Mouse (Mus musculus): ENCODE measurements around the gene Hdc. TPM values are rescaled to one million over a fixed set of nuclear protein-coding genes. Genes with fewer than 3 reads are reported as not detected.

Hdc gene
- polyA plus RNA-seq, 1 experiment from 2014 or later = 7.4 TPM

- ATAC-seq (ENCODE audit: low read depth) = no peak
- no peaks in the 10 kb centered on the region for H3K9me3 ChIP-seq (replicated peaks)
- H3K4me2 ChIP-seq = no peak overlapping the region
- H3K4me1 ChIP-seq (replicated peaks) = peaks cover 26% of the 10 kb centered on the region
- DNase-seq = no peak
- WGBS (ENCODE audit: insufficient replicate concordance) = 13% methylated on average over 3 of the region's 3 CpGs
- no peak overlapping the region for H3K4me3 ChIP-seq (replicated peaks)
- no peak overlapping the region for H3K27ac ChIP-seq
- 0 out of 2 replicates have a peak, but pooled peaks cover 3% of the 10 kb centered on the region for H3K27me3 ChIP-seq
- H3K9ac ChIP-seq = no peak overlapping the region
- H3K36me3 ChIP-seq = no peaks in the 10 kb centered on the region
Observed at GRCm38 (mm10) chr2:126599005-126599404, 20.1 kb downstream of the Hdc start.

GRCm38 (mm10) chr2:126598359-126598758, 20.7 kb downstream of the Hdc start:
- Histone ChIP-seq H3K36me3 (no peaks in the 10 kb centered on the region), H3K4me1 (replicated peaks) (peaks cover 27% of the 10 kb centered on the region), H3K4me3 (replicated peaks) (no peak overlapping the region), H3K27me3 (0 out of 2 replicates have a peak, but pooled peaks cover 3% of the 10 kb centered on the region), H3K9ac (no peak overlapping the region), H3K4me2 (no peak overlapping the region), H3K9me3 (replicated peaks) (no peaks in the 10 kb centered on the region), H3K27ac (no peak overlapping the region)
- WGBS (ENCODE audit: insufficient replicate concordance) = 70% methylated on average over 2 of the region's 2 CpGs
- DNase-seq (no peak), ATAC-seq (ENCODE audit: low read depth) (no peak)

DNA sequence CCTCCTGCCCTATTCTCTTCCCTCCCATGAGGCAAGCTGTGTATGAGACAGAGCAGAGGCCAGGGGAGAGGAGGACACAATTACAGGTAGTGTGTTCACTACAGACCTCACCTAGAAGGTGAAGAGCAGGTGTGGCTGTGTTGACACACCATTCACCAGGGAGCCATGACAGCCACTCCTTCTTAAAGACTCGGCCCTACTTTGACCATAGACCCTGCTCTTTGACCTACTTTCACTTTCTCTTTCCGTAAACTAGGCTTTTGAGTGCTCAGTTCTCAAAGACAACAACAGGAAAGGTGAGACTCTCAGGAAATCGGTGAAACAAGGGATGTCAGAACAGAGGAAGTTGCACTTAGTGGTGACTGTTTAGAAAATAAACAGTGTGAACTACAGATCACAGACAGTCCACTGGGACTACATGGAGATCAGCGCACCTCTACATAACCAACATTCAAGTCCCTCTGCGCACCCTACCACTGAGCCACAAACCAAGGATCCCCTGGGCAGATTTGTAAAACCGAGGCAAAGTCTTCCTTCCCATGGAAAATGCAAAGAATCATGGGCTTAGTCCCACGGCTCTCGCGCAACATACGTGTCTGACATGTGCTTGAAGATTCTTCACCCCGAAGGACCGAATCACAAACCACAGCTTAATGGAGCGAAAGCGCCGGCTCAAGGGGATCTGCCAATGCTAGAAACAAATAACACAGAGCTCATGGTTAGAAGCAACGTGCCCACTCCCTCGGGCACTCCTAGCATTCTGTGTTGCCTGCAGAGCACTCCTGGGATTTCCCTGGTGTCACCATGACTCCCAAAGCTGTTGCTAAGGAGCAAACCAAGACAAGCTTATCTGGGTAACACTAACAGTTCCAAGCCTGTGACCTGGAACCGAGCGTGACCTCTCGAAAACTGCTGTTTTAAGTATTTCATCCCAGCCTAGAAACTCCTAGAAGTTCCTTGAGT, 21.5 kb downstream of the Hdc start:
- Histone ChIP-seq H3K27me3 (0 out of 2 replicates have a peak, but pooled peaks cover 3% of the 10 kb centered on the region), H3K4me1 (replicated peaks) (peaks cover 26% of the 10 kb centered on the region), H3K9ac (no peak overlapping the region), H3K36me3 (no peaks in the 10 kb centered on the region), H3K4me2 (peak overlapping the region; percentile 38), H3K9me3 (replicated peaks) (no peaks in the 10 kb centered on the region), H3K4me3 (replicated peaks) (no peak overlapping the region; the same call in 1 of the 2 replicates), H3K27ac (no peak overlapping the region)
- WGBS (ENCODE audit: insufficient replicate concordance) = 68% methylated on average over 20 of the region's 20 CpGs
- 0 out of 2 replicates have a peak, but pooled peaks have one; percentile 30 for ATAC-seq (ENCODE audit: low read depth)
- no peak for DNase-seq

DNA sequence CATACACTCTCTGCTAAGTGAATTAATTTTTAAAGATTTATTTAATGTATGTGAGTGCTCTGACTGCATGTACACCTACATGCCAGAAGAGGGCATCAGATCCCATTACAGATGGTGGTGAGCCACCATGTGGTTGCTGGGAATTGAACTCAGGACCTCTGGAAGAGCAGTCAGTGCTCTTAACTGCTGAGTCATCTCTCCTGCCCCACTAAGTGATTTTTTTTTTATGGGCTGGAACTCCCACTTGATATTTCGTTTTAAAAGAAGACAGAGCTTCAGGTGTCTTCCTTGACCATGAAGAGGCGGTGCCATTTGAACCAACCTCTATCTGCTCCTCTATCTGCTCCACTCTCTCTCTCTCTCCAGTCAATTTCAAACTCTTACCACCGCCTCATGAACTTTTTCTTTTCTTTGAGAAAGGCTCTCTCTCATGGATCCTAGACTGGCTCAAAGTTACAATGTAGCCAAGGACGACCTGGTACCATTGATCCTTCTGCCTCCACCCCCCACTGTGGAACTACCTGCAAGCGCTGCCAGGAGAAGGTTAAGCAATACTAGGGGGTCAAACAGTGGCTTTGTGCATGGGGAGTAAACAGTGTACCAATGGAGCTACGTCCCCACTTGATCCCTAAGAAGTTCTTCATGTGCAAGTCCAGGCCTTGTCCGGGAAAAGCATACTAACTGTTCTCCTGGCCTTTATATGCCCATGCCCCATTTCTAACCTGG, 22.6 kb downstream of the Hdc start:
- Histone ChIP-seq H3K4me2 (no peak overlapping the region), H3K9me3 (replicated peaks) (no peaks in the 10 kb centered on the region), H3K27me3 (0 out of 2 replicates have a peak, but pooled peaks cover 3% of the 10 kb centered on the region), H3K4me1 (replicated peaks) (peaks cover 22% of the 10 kb centered on the region), H3K27ac (no peak overlapping the region), H3K4me3 (replicated peaks) (no peak overlapping the region), H3K9ac (no peak overlapping the region), H3K36me3 (no peaks in the 10 kb centered on the region)
- ATAC-seq (ENCODE audit: low read depth) (no peak), DNase-seq (no peak)
- 78% methylated on average over 7 of the region's 7 CpGs for WGBS (ENCODE audit: insufficient replicate concordance)

- H3K27ac ChIP-seq = no peak overlapping the region
- peak overlapping the region; percentile 38 for H3K4me3 ChIP-seq (replicated peaks)
- H3K4me1 ChIP-seq (replicated peaks) = peaks cover 19% of the 10 kb centered on the region
- H3K27me3 ChIP-seq = no peaks in the 10 kb centered on the region
- H3K9ac ChIP-seq = peak overlapping the region; percentile 0; the same call in 1 of the 2 replicates
- no peaks in the 10 kb centered on the region for H3K36me3 ChIP-seq
- no peaks in the 10 kb centered on the region for H3K9me3 ChIP-seq (replicated peaks)
- H3K4me2 ChIP-seq = peak overlapping the region; percentile 59
- 32% methylated on average over 26 of the region's 26 CpGs for WGBS (ENCODE audit: insufficient replicate concordance)
- DNase-seq = peak; percentile 35
- ATAC-seq (ENCODE audit: low read depth) = peak; percentile 31; the same call in 1 of the 2 replicates
Observed at GRCm38 (mm10) chr2:126593831-126594610, 25.1 kb downstream of the Hdc start.

- Histone ChIP-seq H3K9ac (no peak overlapping the region), H3K4me2 (no peak overlapping the region), H3K27ac (no peak overlapping the region), H3K4me3 (replicated peaks) (no peak overlapping the region), H3K27me3 (no peaks in the 10 kb centered on the region), H3K4me1 (replicated peaks) (peaks cover 5% of the 10 kb centered on the region; the same call in 1 of the 2 replicates), H3K36me3 (peaks cover 19% of the 10 kb centered on the region; the same call in 1 of the 2 replicates), H3K9me3 (replicated peaks) (no peaks in the 10 kb centered on the region)
- no peak for ATAC-seq (ENCODE audit: low read depth)
- DNase-seq = no peak
- 69% methylated on average over 4 of the region's 4 CpGs for WGBS (ENCODE audit: insufficient replicate concordance)
Observed at GRCm38 (mm10) chr2:126591304-126591703, 27.8 kb downstream of the Hdc start.

GRCm38 (mm10) chr2:126587468-126587867, 31.6 kb downstream of the Hdc start:
- Histone ChIP-seq H3K4me3 (replicated peaks) (no peak overlapping the region), H3K27me3 (no peaks in the 10 kb centered on the region), H3K4me1 (replicated peaks) (no peaks in the 10 kb centered on the region), H3K36me3 (peaks cover 24% of the 10 kb centered on the region; the same call in 1 of the 2 replicates), H3K4me2 (no peak overlapping the region), H3K9ac (no peak overlapping the region), H3K27ac (no peak overlapping the region), H3K9me3 (replicated peaks) (no peaks in the 10 kb centered on the region)
- no peak for DNase-seq
- ATAC-seq (ENCODE audit: low read depth) = no peak
- WGBS (ENCODE audit: insufficient replicate concordance) = 62% methylated on average over 3 of the region's 3 CpGs

- Histone ChIP-seq H3K4me3 (replicated peaks) (no peak overlapping the region), H3K4me1 (replicated peaks) (no peaks in the 10 kb centered on the region), H3K27ac (no peak overlapping the region), H3K36me3 (peaks cover 24% of the 10 kb centered on the region; the same call in 1 of the 2 replicates), H3K27me3 (no peaks in the 10 kb centered on the region), H3K9me3 (replicated peaks) (no peaks in the 10 kb centered on the region), H3K4me2 (no peak overlapping the region), H3K9ac (no peak overlapping the region)
- ATAC-seq (ENCODE audit: low read depth) (no peak), DNase-seq (no peak)
- WGBS (ENCODE audit: insufficient replicate concordance) = 72% methylated on average over 8 of the region's 8 CpGs
Observed at GRCm38 (mm10) chr2:126584621-126585369, 34.3 kb downstream of the Hdc start.

GRCm38 (mm10) chr2:126583960-126584359, 35.1 kb downstream of the Hdc start:
- 65% methylated on average over 6 of the region's 6 CpGs for WGBS (ENCODE audit: insufficient replicate concordance)
- Histone ChIP-seq H3K4me2 (no peak overlapping the region), H3K4me3 (replicated peaks) (no peak overlapping the region), H3K27me3 (no peaks in the 10 kb centered on the region), H3K27ac (no peak overlapping the region), H3K4me1 (replicated peaks) (no peaks in the 10 kb centered on the region), H3K9ac (no peak overlapping the region), H3K9me3 (replicated peaks) (no peaks in the 10 kb centered on the region), H3K36me3 (peaks cover 24% of the 10 kb centered on the region; the same call in 1 of the 2 replicates)
- no peak for DNase-seq
- no peak for ATAC-seq (ENCODE audit: low read depth)

- Histone ChIP-seq H3K9ac (no peak overlapping the region), H3K4me3 (replicated peaks) (no peak overlapping the region), H3K27ac (no peak overlapping the region), H3K4me2 (no peak overlapping the region), H3K27me3 (no peaks in the 10 kb centered on the region), H3K9me3 (replicated peaks) (no peaks in the 10 kb centered on the region), H3K36me3 (0 out of 2 replicates have a peak, but pooled peaks cover 5% of the 10 kb centered on the region), H3K4me1 (replicated peaks) (no peaks in the 10 kb centered on the region)
- DNase-seq (no peak), ATAC-seq (ENCODE audit: low read depth) (no peak)
- 69% methylated on average over 1 of the region's 1 CpGs for WGBS (ENCODE audit: insufficient replicate concordance)
Observed at GRCm38 (mm10) chr2:126579282-126579681, 39.8 kb downstream of the Hdc start.

Measured in liver, embryonic 13.5 days (tissue).